Mouse (Mus musculus) liver, postnatal 0 days (tissue): ENCODE data around the gene Gle1. TPM values are rescaled to one million over a fixed set of nuclear protein-coding genes. Genes with fewer than 3 reads are reported as not detected.

ENCODE experiments used
- ATAC-seq: fragments of 200-750 bp; cut with Nextera tagmentation; 2 replicates; pipeline ENCODE4 v1.8.0; 2017; ENCODE audit warnings: mild to moderate bottlenecking, moderate library complexity
- DNase-seq: peaks from one replicate; pipeline ENCODE4 v3.0.0-alpha.2; 2016
- H3K27ac ChIP-seq: fragments of 300-500 bp; sonication (generic); 2 replicates; pipeline ENCODE4 v1.5.1; 2014; ENCODE audit warnings: antibody characterized with exemption, moderate library complexity, mild to moderate bottlenecking, low read depth
- H3K27me3 ChIP-seq: fragments of 300-500 bp; sonication (generic); 2 replicates; pipeline ENCODE4 v1.6.1; 2014; ENCODE audit warnings: low read length, control low read depth, mixed read lengths; ENCODE audit not compliant: insufficient read depth
- H3K36me3 ChIP-seq: fragments of 300-500 bp; sonication (generic); replicated peaks from 2 replicates; pipeline ENCODE4 v1.6.1; 2014; ENCODE audit warnings: mild to moderate bottlenecking, control low read depth, low read length, moderate library complexity, mixed read lengths; ENCODE audit not compliant: insufficient read depth
- H3K4me1 ChIP-seq: fragments of 300-500 bp; sonication (generic); 2 replicates; pipeline ENCODE4 v1.6.1; 2014; ENCODE audit warnings: antibody characterized with exemption, mild to moderate bottlenecking, control low read depth; ENCODE audit not compliant: insufficient read depth
- H3K4me2 ChIP-seq: fragments of 300-500 bp; sonication (generic); 2 replicates; pipeline ENCODE4 v1.6.1; 2014; ENCODE audit warnings: low read depth, mild to moderate bottlenecking, low read length, moderate library complexity, mixed read lengths
- H3K4me3 ChIP-seq: fragments of 300-500 bp; sonication (generic); 2 replicates; pipeline ENCODE4 v1.5.1; 2014; ENCODE audit warnings: low read depth, low read length
- H3K9ac ChIP-seq: fragments of 300-500 bp; sonication (generic); replicated peaks from 2 replicates; pipeline ENCODE4 v1.6.1; 2014; ENCODE audit warnings: mild to moderate bottlenecking, moderate library complexity
- H3K9me3 ChIP-seq: fragments of 300-500 bp; sonication (generic); 2 replicates; pipeline ENCODE4 v1.6.1; 2016; ENCODE audit warnings: mild to moderate bottlenecking, control low read depth, low read length, mixed read lengths
- CTCF ChIP-seq: sonication (generic); IDR thresholded peaks from 2 replicates; pipeline ENCODE4 v1.5.1; 2016; ENCODE audit warnings: antibody characterized with exemption, low read depth
- EP300 ChIP-seq: IDR thresholded peaks from 2 replicates; pipeline ENCODE4 v1.6.1; 2016; ENCODE audit warnings: antibody characterized with exemption, low read depth, mild to moderate bottlenecking
- WGBS: fragments of 180-500 bp; shearing (Covaris S2); extraction: QIAGEN DNeasy Blood & Tissue Kit; methylation state at CpG from one replicate; pipeline ENCODE4 v1.1.7; 2014; ENCODE audit not compliant: insufficient replicate concordance; 5-methylcytosine and 5-hydroxymethylcytosine counted together
- polyA plus RNA-seq: library from polyadenylated mRNA; unstranded; fragments of >200 nt; fragmentation: Nextera tagmentation; extraction: Ambion mirVana; gene quantifications from 2 replicates; pipeline ENCODE4 v1.2.1, GENCODE M21; 2015

Gle1 gene
- polyA plus RNA-seq, 1 experiment from 2014 or later, result 14.7 TPM

GRCm38 (mm10) chr2:29922011-29922410 lies 13.2 kb upstream of the Gle1 start:
- DNase-seq, result peak; percentile 67
- 60% methylated on average over 11 of the region's 11 CpGs for WGBS
- H3K27me3 ChIP-seq, result no peaks in the 10 kb centered on the region
- no peak for TF ChIP-seq CTCF
- TF ChIP-seq EP300, result no peak
- H3K4me1 ChIP-seq, result 0 out of 2 replicates have a peak, but pooled peaks cover 3% of the 10 kb centered on the region
- no peak overlapping the region for H3K4me2 ChIP-seq
- no peak overlapping the region for H3K9ac ChIP-seq
- 0 out of 2 replicates have a peak overlapping the region, but pooled peaks have one; percentile 29 for H3K27ac ChIP-seq
- peaks cover 70% of the 10 kb centered on the region for H3K36me3 ChIP-seq
- no peak overlapping the region for H3K4me3 ChIP-seq
- ATAC-seq, result 0 out of 2 replicates have a peak, but pooled peaks have one; percentile 8
- H3K9me3 ChIP-seq, result no peaks in the 10 kb centered on the region

GRCm38 (mm10) chr2:29926542-29926941 lies 8.7 kb upstream of the Gle1 start:
- H3K36me3 ChIP-seq, result peaks cover 76% of the 10 kb centered on the region
- no peak for ATAC-seq
- H3K27me3 ChIP-seq, result no peaks in the 10 kb centered on the region
- H3K9ac ChIP-seq, result no peak overlapping the region
- TF ChIP-seq EP300, result no peak
- TF ChIP-seq CTCF, result no peak
- no peak overlapping the region for H3K4me3 ChIP-seq
- no peak for DNase-seq
- H3K4me1 ChIP-seq, result no peaks in the 10 kb centered on the region
- H3K4me2 ChIP-seq, result no peak overlapping the region
- no peaks in the 10 kb centered on the region for H3K9me3 ChIP-seq
- 81% methylated on average over 5 of the region's 5 CpGs for WGBS
- H3K27ac ChIP-seq, result no peak overlapping the region

GRCm38 (mm10) chr2:29930506-29930905 lies 4.7 kb upstream of the Gle1 start:
- no peak overlapping the region for H3K4me2 ChIP-seq
- no peak overlapping the region for H3K9ac ChIP-seq
- no peaks in the 10 kb centered on the region for H3K27me3 ChIP-seq
- no peaks in the 10 kb centered on the region for H3K4me1 ChIP-seq
- TF ChIP-seq EP300 (no peak), CTCF (no peak)
- 85% methylated on average over 10 of the region's 10 CpGs for WGBS
- DNase-seq (no peak), ATAC-seq (no peak)
- no peaks in the 10 kb centered on the region for H3K9me3 ChIP-seq
- no peak overlapping the region for H3K4me3 ChIP-seq
- no peak overlapping the region for H3K27ac ChIP-seq
- H3K36me3 ChIP-seq, result peaks cover 43% of the 10 kb centered on the region

GRCm38 (mm10) chr2:29931194-29931593 lies 4.0 kb upstream of the Gle1 start:
- H3K36me3 ChIP-seq, result peaks cover 37% of the 10 kb centered on the region
- H3K27me3 ChIP-seq, result no peaks in the 10 kb centered on the region
- no peak overlapping the region for H3K4me2 ChIP-seq
- ATAC-seq (no peak), DNase-seq (no peak)
- 87% methylated on average over 6 of the region's 6 CpGs for WGBS
- H3K9me3 ChIP-seq, result no peaks in the 10 kb centered on the region
- peaks cover 5% of the 10 kb centered on the region for H3K4me1 ChIP-seq
- no peak overlapping the region for H3K9ac ChIP-seq
- no peak overlapping the region for H3K27ac ChIP-seq
- no peak for TF ChIP-seq EP300
- H3K4me3 ChIP-seq, result no peak overlapping the region

- no peak overlapping the region for H3K9ac ChIP-seq
- ATAC-seq, result no peak
- WGBS, result 90% methylated on average over 9 of the region's 9 CpGs
- TF ChIP-seq EP300 (no peak), CTCF (no peak)
- no peak overlapping the region for H3K27ac ChIP-seq
- no peak overlapping the region for H3K4me2 ChIP-seq
- no peak overlapping the region for H3K4me3 ChIP-seq
- H3K9me3 ChIP-seq, result no peaks in the 10 kb centered on the region
- peaks cover 8% of the 10 kb centered on the region for H3K4me1 ChIP-seq
- no peaks in the 10 kb centered on the region for H3K27me3 ChIP-seq
- H3K36me3 ChIP-seq, result peaks cover 54% of the 10 kb centered on the region
- DNase-seq, result no peak
Measured at GRCm38 (mm10) chr2:29940073-29940472, 4.8 kb downstream of the Gle1 start.

GRCm38 (mm10) chr2:29940826-29941225 lies 5.6 kb downstream of the Gle1 start:
- peaks cover 11% of the 10 kb centered on the region for H3K4me1 ChIP-seq
- 91% methylated on average over 7 of the region's 7 CpGs for WGBS
- no peak for ATAC-seq

More at GRCm38 (mm10) chr2:29940826-29941225, 5.6 kb downstream of the Gle1 start:
- no peaks in the 10 kb centered on the region for H3K27me3 ChIP-seq
- no peak overlapping the region for H3K27ac ChIP-seq
- no peaks in the 10 kb centered on the region for H3K9me3 ChIP-seq
- no peak overlapping the region for H3K4me3 ChIP-seq
- H3K4me2 ChIP-seq, result no peak overlapping the region
- TF ChIP-seq EP300 (no peak), CTCF (no peak)
- H3K36me3 ChIP-seq, result peaks cover 55% of the 10 kb centered on the region
- DNase-seq, result no peak
- H3K9ac ChIP-seq, result no peak overlapping the region
